8 mouse cellular contexts compared by ENCODE assay signal in genomic region chr9:59616622-59617306, GRCm38 (mm10). TPM values are rescaled to one million over a fixed set of nuclear protein-coding genes. Genes with fewer than 3 reads are reported as not detected.
A peak's percentile ranks its signal among the peaks of the same experiment; 100 is the strongest.
DNase-seq lines count a peak whose midpoint lies in the region; ATAC-seq lines count a peak whose summit lies in the region.

TSS of gene Parp6 (plus strand) at chr9:59617284.

- peak; percentile 99 for ATAC-seq in hematopoietic stem cell, adult 5-6 weeks (replicated peaks in 1 of 2; ENCODE audit: insufficient read depth in 1 of 2, low FRiP score in 2 of 2, low TSS enrichment in 1 of 2, low read depth in 1 of 2, poor library complexity in 2 of 2, severe bottlenecking in 2 of 2)
- peak; percentile 100 for ATAC-seq in lung, embryonic 16.5 days (ENCODE audit: low read depth)

- DNase-seq in MEL-GATA-1-ER (ENCODE audit: extremely low read depth, low read depth) = peak; percentile 96
- DNase-seq in cerebellum, adult 8-10 months = peak; percentile 100
- DNase-seq in forelimb bud, embryonic 11.5 days (ENCODE audit: low read depth, low spot score) = peak; percentile 98
- DNase-seq in layer of hippocampus, adult 9-10 months (ENCODE audit: low spot score) = peak; percentile 96
- peak; percentile 99 for DNase-seq in ovary, postnatal 10 days (ENCODE audit: low spot score)
- DNase-seq in thymus, postnatal 10 days (ENCODE audit: low spot score in 2 of 2) = peak; percentile 100

- H3K4me1 ChIP-seq in lung, embryonic 16.5 days (replicated peaks; ENCODE audit: control insufficient read depth, insufficient read depth, low read length) = peaks cover 4% of the 10 kb centered on the region; the same call in 1 of the 2 replicates

- WGBS in lung, embryonic 16.5 days = under 1% methylated on average over 35 of the region's 36 CpGs

- H3K9ac ChIP-seq in lung, embryonic 16.5 days (ENCODE audit: low read length) = peak within 1 kb of the TSS; percentile 92

- H3K4me3 ChIP-seq in lung, embryonic 16.5 days (ENCODE audit: low read length) = peak within 1 kb of the TSS; percentile 89

- no peaks in the 10 kb centered on the region for H3K36me3 ChIP-seq in lung, embryonic 16.5 days (ENCODE audit: control insufficient read depth, insufficient read depth, low read length)

- peak within 1 kb of the TSS; percentile 97 for H3K27ac ChIP-seq in lung, embryonic 16.5 days (ENCODE audit: low read length)

- H3K27me3 ChIP-seq in lung, embryonic 16.5 days (ENCODE audit: control insufficient read depth, insufficient read depth, low read depth, low read length) = no peaks in the 10 kb centered on the region

- no peaks in the 10 kb centered on the region for H3K9me3 ChIP-seq in lung, embryonic 16.5 days (ENCODE audit: control insufficient read depth, low read length)

- peak within 1 kb of the TSS; percentile 66 for H3K4me2 ChIP-seq in lung, embryonic 16.5 days (ENCODE audit: low read depth, low read length)

RNA-seq across cellular contexts. Expression of gene Parp6, which starts in this region (rescaled TPM):
- total RNA-seq in hematopoietic stem cell, adult 5-6 weeks (2017) = 38.2 and 38.8 TPM in 2 replicates
- 22.6 and 23.7 TPM in 2 replicates for polyA plus RNA-seq in lung, embryonic 16.5 days (2015; fragmentation: Nextera tagmentation; extraction: Ambion mirVana)

Comparison
In these comparisons a context has a peak if more than half of its experiments do, and no peak if none do; other contexts are left out.
1. Peak in every context shown above with its lines: DNase-seq, ATAC-seq, H3K4me3 ChIP-seq and H3K27ac ChIP-seq.